Mouse (Mus musculus) neutrophil, adult 65 days (primary cell): ENCODE measurements around the gene Vkorc1. TPM values are rescaled to one million over a fixed set of nuclear protein-coding genes. Genes with fewer than 3 reads are reported as not detected.

Source experiments
- total RNA-seq: library from RNA; stranded (reverse); gene quantifications from 2 replicates; pipeline ENCODE4 v1.2.4, GENCODE M21; 2023

The Vkorc1 gene
- total RNA-seq: 7.5 and 8.1 TPM in 2 replicates

DNA sequence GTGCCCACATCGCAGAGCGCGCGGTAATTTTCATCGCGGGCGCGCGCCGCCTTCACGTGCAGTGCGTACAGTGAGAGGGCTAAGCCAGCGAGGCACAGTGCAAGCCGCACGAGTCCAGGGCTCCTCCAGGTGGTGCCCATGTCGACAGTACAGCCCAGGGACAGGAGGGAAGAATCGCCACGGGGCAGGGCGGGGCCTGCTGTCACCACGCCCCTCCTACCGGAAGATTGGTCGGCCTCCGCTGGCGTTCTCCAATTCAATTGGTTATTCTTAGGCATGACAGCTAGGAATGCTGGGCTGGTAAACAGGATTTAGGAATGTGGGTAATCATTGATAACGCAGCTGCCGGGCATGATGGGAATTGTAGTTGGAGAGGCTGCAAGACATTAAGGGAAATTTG lies at the start of gene Vkorc1, which contains the start of gene Gm21974:
Gene Vkorc1, minus strand, starts transcription at position 176 of the 400 bp plus-strand sequence.
Gene Gm21974, minus strand, starts transcription at position 13 of the 400 bp plus-strand sequence.

DNA sequence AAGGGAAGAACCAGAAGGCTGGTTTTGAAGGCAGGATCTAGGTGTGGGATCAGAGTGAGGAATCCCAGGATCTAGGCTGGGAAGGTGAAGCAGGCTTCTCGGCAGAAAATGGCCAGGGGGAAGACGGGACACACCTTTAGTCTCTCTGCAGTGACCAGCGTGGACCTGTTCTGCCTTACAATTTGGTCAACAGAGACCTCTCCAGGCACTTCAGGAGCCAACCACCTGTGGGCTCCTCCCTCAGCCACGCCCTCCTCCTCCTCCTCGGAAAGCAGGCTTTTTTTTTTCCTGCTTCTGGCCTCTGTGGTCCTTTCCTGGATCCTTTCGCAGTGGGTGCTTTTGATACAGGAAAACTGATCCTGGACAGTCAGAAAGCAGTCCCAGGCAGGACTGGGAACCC lies 34.5 kb upstream of the Vkorc1 start, which contains the start of gene Prss8:
Gene Prss8, minus strand, starts transcription at position 182 of the 400 bp plus-strand sequence.

DNA sequence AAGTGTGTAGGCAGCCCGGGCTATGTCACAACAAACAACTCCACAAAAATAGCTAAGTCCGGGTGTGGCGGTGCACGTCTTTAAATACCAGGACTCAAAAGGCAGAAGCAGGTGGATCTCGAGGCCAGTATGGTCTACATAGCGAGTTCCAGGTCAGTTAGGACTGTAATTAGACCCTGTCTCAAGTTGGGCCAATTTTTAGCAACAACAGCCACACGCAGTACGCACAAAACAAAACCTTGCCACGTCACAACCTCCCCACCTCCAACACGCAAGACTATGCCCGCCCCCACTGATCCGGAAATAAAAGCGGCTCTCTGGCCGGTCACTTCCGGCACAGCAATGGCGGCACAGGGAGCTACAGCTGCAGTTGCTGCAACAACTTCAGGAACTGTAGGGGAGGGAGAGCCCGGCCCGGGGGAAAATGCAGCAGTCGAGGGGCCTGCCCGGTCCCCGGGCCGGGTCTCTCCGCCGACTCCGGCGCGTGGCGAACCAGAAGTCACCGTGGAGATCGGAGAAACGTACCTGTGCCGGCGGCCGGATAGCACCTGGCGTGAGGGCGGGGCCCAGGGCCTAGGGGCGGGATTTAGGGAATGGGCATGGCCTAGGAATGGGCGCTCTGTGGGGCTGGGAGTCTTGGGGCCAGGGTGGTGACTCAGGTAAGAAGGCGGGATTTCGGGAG lies 16.9 kb upstream of the Vkorc1 start, which contains the start of gene Kat8:
Gene Kat8, plus strand, starts transcription at position 327 of the 682 bp plus-strand sequence.

DNA sequence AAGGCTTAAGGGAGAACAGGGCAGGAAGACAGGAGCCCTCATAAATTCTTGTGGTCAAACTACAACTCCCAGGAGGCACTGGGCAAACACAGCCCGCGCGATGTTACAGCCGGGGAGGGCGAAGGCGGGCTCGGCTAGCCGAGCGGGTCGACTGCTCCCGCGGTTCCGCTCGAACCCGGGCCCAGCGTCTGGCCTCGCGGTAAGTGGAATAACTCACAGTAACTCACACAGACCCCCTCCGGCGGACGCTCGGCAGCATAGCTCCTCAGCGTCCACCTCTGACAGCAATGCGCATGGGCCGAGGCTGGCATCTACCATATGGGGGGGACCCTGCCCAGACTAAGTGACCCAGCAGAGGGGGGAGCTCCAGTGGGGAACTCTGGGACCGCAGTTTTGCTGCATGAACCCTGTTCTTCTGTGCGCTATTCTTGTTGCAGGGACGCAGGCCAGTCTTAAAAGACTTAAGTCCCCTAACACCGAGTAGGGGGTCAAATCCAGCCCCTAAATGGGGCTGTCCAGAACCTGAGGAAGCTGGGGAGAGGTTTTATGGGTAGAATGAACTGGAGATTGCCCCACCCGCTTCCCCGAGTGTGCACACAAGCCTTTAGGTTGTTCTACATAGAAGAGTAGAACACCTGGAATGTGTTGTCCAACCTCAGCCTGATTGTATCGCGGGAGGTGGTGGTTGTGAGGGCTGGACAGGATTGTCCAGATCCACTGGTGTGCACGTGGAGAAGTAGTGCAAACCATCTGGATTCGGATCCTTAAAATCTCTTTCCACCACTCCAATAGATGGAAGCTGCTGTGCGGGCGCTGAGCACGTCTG lies 8.8 kb upstream of the Vkorc1 start, which contains the start of gene Bckdk:
Gene Bckdk, plus strand, starts transcription at position 112 of the 826 bp plus-strand sequence.

DNA sequence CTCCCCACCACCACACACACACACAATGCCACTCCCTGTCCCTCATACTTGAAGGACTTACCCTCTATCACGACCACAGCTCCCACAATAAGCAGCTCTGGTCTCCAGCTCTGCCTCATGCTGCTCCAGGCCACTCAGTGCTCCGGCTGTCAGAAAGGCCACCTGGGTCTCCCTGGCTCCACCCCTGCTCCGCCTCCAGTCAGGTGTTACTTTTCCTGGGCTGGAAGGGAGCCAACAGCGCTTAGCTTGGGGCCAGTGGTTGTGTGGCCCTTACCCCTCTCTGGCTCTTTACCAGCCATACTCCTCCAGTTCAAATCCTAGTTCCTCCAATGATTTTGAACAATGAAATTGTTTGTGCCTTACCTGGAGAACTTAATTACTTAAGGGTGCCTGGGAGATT lies 4.6 kb downstream of the Vkorc1 start, which contains the start of gene Prss53:
Gene Prss53, minus strand, starts transcription at position 173 of the 400 bp plus-strand sequence.

DNA sequence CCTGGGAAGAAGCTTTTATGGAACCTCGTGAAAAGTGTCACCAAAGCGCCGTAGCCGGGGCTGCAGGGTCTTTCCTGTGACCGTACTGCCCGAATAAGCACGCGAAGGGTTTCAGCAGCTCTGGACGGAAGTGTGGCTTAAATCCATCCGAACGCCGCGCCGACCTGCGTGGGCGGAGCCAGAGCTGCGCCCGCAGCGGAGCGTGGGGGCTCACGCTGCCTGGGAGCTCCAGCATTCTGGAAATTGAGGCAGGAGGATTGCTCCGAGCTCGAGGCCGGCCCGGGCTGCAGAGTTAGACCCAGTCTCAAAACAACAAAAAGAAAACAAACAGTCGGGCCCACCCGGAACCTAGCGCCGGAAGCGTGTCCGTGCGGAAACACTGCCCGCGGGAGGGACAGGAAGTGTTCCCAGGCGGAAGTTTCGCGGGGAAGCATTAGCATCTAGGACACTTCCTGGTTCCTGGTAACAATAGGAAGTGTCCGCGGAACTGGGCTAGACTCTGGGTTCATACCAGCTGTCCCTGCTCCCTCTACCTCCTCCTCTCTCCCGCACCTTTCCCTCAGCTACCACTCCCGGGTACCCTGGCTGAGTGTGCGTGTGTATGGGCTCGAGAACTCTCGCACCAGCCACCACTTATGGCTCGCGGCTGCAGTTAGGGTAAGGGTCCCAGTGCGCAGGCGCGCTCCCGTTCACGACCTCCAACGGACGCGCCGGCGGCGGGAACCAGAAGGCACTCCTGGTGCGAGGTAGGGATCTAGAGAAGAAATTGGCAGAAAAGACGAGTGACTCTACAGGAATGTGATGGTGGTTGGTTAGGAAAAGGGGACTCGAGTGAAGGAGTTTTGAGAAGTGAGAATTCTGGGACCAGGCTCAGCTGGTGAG lies 18.7 kb downstream of the Vkorc1 start, which contains the start of gene Zfp668:
Gene Zfp668, minus strand, starts transcription at position 362 of the 882 bp plus-strand sequence.

DNA sequence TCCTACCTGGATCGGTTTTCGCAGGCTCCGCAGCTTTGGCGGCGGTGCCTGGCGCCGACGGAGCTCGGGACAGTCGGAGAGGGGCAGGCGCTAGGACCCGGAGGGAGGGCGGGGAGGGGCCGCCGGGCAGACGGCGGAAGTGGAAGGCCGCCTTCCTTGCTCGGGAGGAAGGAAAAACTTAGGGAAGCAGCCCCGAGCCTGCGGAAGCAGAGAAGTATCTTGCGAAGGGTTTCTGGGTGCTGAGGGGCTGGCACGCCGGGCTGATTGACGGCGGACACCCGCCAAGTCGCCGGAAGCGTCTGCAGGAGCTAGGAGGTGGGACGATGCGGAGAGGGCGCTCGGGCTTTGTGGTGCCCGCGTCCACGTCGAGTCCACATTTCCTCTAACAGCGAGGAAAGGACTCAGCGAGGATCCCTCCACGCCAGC lies 19.4 kb downstream of the Vkorc1 start, which contains the start of gene Zfp646:
Gene Zfp646, plus strand, starts transcription at position 181 of the 426 bp plus-strand sequence.

Other genes with a start within 250 kb of the Vkorc1 start
- 26.0 and 31.1 TPM in 2 replicates for gene Bcl7c, start 186.7 kb downstream of the Vkorc1 start, total RNA-seq
- gene Ctf1, start 182.9 kb downstream of the Vkorc1 start, total RNA-seq: not detected in 2 replicates
- gene Ctf2, start 163.5 kb downstream of the Vkorc1 start, total RNA-seq: not detected in 2 replicates
- gene Fbxl19, start 151.1 kb downstream of the Vkorc1 start, total RNA-seq: 5.9 and 7.9 TPM in 2 replicates
- gene Orai3, start 125.8 kb downstream of the Vkorc1 start, total RNA-seq: 21.4 and 28.6 TPM in 2 replicates
- gene Setd1a, start 118.9 kb downstream of the Vkorc1 start, total RNA-seq: 31.3 and 40.4 TPM in 2 replicates
- gene Gm49388, start 110.0 kb downstream of the Vkorc1 start, total RNA-seq: 3.8 TPM in 1 of 2 replicates, not detected in the other
- 9.7 and 10.8 TPM in 2 replicates for gene Hsd3b7, start 95.0 kb downstream of the Vkorc1 start, total RNA-seq
- gene Stx4a, start 71.3 kb downstream of the Vkorc1 start, total RNA-seq: 55.8 and 70.3 TPM in 2 replicates
- not detected in 2 replicates for gene Stx1b, start 71.1 kb downstream of the Vkorc1 start, total RNA-seq
- gene Zfp646, start 19.4 kb downstream of the Vkorc1 start, total RNA-seq: 33.1 and 38.1 TPM in 2 replicates
- gene Zfp668, start 18.8 kb downstream of the Vkorc1 start, total RNA-seq: 4.7 and 7.5 TPM in 2 replicates
- gene Prss53, start 4.6 kb downstream of the Vkorc1 start, total RNA-seq: not detected in 2 replicates
- not detected in 2 replicates for gene Gm21974, start 163 bp downstream of the Vkorc1 start, total RNA-seq
- gene Bckdk, start 8.5 kb upstream of the Vkorc1 start, total RNA-seq: 26.7 and 28.4 TPM in 2 replicates
- 15.5 and 18.0 TPM in 2 replicates for gene Kat8, start 16.9 kb upstream of the Vkorc1 start, total RNA-seq
- gene Prss8, start 34.5 kb upstream of the Vkorc1 start, total RNA-seq: not detected in 2 replicates
- gene Prss36, start 51.1 kb upstream of the Vkorc1 start, total RNA-seq: 0.79 and 2.1 TPM in 2 replicates
- 510 and 553 TPM in 2 replicates for gene Fus, start 71.8 kb upstream of the Vkorc1 start, total RNA-seq
- 46.4 and 70.4 TPM in 2 replicates for gene Pycard, start 98.2 kb upstream of the Vkorc1 start, total RNA-seq
- 0.48 and 0.88 TPM in 2 replicates for gene Trim72, start 108.3 kb upstream of the Vkorc1 start, total RNA-seq
- 944 and 1,025 TPM in 2 replicates for gene Itgam, start 167.0 kb upstream of the Vkorc1 start, total RNA-seq
- gene Gm49368, start 167.1 kb upstream of the Vkorc1 start, total RNA-seq: 25.5 and 27.4 TPM in 2 replicates
- 37.9 and 48.0 TPM in 2 replicates for gene Itgax, start 233.9 kb upstream of the Vkorc1 start, total RNA-seq